Mouse (Mus musculus): ENCODE results near the gene Pold2. TPM values are rescaled to one million over a fixed set of nuclear protein-coding genes. Genes with fewer than 3 reads are reported as not detected.
A peak's percentile ranks its signal among the peaks of the same experiment; 100 is the strongest.

Gene Pold2
- total RNA-seq, 1 experiment, result 103 TPM

DNA sequence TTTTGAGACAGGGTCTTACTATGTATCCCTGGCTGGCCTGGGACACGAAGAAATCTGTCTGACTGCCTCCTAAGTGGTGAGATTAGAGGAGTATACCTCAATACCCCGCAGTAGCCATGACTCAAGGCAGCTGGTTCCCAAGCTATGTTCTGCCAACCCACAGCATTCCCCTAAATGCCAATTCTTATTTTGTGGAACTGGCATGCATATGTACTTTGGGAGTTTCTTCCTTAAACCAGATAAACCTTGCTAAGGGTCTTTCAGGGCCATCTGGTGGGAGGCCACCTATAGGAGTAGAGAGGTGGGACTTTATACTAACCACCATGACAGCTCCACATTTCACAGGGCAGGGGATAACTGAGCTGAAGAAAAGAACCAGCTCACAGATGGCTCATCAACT is 25.8 kb upstream of the Pold2 start:
- DNase-seq (ENCODE audit: low read depth, low spot score), result no peak
- Histone ChIP-seq H3K4me1 (ENCODE audit: control insufficient read depth in 2 of 2, insufficient read depth in 2 of 2, low read length in 2 of 2, poor library complexity in 1 of 2) (peaks cover 2 to 21% of the 10 kb centered on the region in 2 experiments; a peak in 2 of 4 replicates), H3K9me3 (ENCODE audit: control insufficient read depth, insufficient read depth, low read depth, low read length) (no peaks in the 10 kb centered on the region), H3K9ac (ENCODE audit: insufficient read depth, low read depth, low read length, poor library complexity, severe bottlenecking) (no peak overlapping the region), H3K27ac (ENCODE audit: insufficient read depth, low read depth, low read length, poor library complexity, severe bottlenecking) (no peak overlapping the region), H3K36me3 (ENCODE audit: control insufficient read depth, insufficient read depth, low read length, poor library complexity, severe bottlenecking) (no peaks in the 10 kb centered on the region), H3K4me3 (ENCODE audit: insufficient read depth in 1 of 2, low read depth in 1 of 2, low read length in 2 of 2, poor library complexity in 1 of 2, severe bottlenecking in 1 of 2) (no peak overlapping the region)
- in situ Hi-C loops (cut with MboI; ENCODE audit: low sequenced_read_pairs in 2 of 2, unreplicated experiment in 2 of 2), result no loop called here
- TF ChIP-seq CHD2 (IDR thresholded peaks at IDR 0.05; ENCODE audit: low read depth, low read length) (no peak), ZC3H11A (IDR thresholded peaks at IDR 0.05; ENCODE audit: borderline replicate concordance, low read depth, low read length) (no peak), MAFK (IDR thresholded peaks at IDR 0.05; ENCODE audit: insufficient read depth, low read depth, low read length) (no peak), HCFC1 (IDR thresholded peaks at IDR 0.05; ENCODE audit: borderline replicate concordance, insufficient read depth, low read length) (no peak), ZNF384 (IDR thresholded peaks at IDR 0.05; ENCODE audit: low read depth, low read length) (no peak)

DNA sequence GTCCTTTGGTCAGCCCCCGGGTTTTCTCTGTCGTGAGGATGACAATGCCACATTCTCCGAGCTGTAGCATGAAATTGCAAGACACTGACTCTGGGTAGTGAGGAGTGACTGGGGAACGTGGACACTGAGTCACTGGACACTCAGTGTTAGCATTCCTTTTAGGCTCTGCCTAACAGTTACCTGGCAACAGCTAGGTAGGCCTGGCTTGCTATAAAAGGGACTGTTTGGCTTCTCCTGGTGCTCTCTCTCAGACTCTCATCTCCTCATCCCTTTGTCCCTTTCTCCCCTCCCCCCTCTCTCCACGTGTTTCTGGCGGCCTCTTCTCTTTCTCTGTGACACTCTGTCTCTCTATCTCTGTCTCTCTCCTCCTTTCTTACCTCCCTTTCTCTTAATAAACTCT is 24.3 kb upstream of the Pold2 start:
- Histone ChIP-seq H3K4me3 (ENCODE audit: insufficient read depth in 1 of 2, low read depth in 1 of 2, low read length in 2 of 2, poor library complexity in 1 of 2, severe bottlenecking in 1 of 2) (no peak overlapping the region), H3K9me3 (ENCODE audit: control insufficient read depth, insufficient read depth, low read depth, low read length) (no peaks in the 10 kb centered on the region), H3K36me3 (ENCODE audit: control insufficient read depth, insufficient read depth, low read length, poor library complexity, severe bottlenecking) (no peaks in the 10 kb centered on the region), H3K4me1 (ENCODE audit: control insufficient read depth in 2 of 2, insufficient read depth in 2 of 2, low read length in 2 of 2, poor library complexity in 1 of 2) (peaks cover 5 to 34% of the 10 kb centered on the region in 2 experiments; a peak in 3 of 4 replicates), H3K27ac (ENCODE audit: insufficient read depth, low read depth, low read length, poor library complexity, severe bottlenecking) (no peak overlapping the region), H3K9ac (ENCODE audit: insufficient read depth, low read depth, low read length, poor library complexity, severe bottlenecking) (no peak overlapping the region)
- DNase-seq (ENCODE audit: low read depth, low spot score), result no peak
- in situ Hi-C loops (cut with MboI; ENCODE audit: low sequenced_read_pairs in 2 of 2, unreplicated experiment in 2 of 2), result no loop called here
- no peak for TF ChIP-seq ZC3H11A (IDR thresholded peaks at IDR 0.05; ENCODE audit: borderline replicate concordance, low read depth, low read length)
- TF ChIP-seq HCFC1 (IDR thresholded peaks at IDR 0.05; ENCODE audit: borderline replicate concordance, insufficient read depth, low read length), result no peak
- no peak for TF ChIP-seq MAFK (IDR thresholded peaks at IDR 0.05; ENCODE audit: insufficient read depth, low read depth, low read length)
- TF ChIP-seq CHD2 (IDR thresholded peaks at IDR 0.05; ENCODE audit: low read depth, low read length), result no peak
- TF ChIP-seq ZNF384 (IDR thresholded peaks at IDR 0.05; ENCODE audit: low read depth, low read length), result no peak

GRCm38 (mm10) chr11:5901950-5902349 is 23.9 kb upstream of the Pold2 start:
- Histone ChIP-seq H3K4me3 (ENCODE audit: insufficient read depth in 1 of 2, low read depth in 1 of 2, low read length in 2 of 2, poor library complexity in 1 of 2, severe bottlenecking in 1 of 2) (peak overlapping the region; percentile 11 to 41; a peak in 3 of 4 replicates), H3K27ac (ENCODE audit: insufficient read depth, low read depth, low read length, poor library complexity, severe bottlenecking) (no peak overlapping the region), H3K9ac (ENCODE audit: insufficient read depth, low read depth, low read length, poor library complexity, severe bottlenecking) (no peak overlapping the region), H3K9me3 (ENCODE audit: control insufficient read depth, insufficient read depth, low read depth, low read length) (no peaks in the 10 kb centered on the region), H3K36me3 (ENCODE audit: control insufficient read depth, insufficient read depth, low read length, poor library complexity, severe bottlenecking) (no peaks in the 10 kb centered on the region), H3K4me1 (ENCODE audit: control insufficient read depth in 2 of 2, insufficient read depth in 2 of 2, low read length in 2 of 2, poor library complexity in 1 of 2) (peaks cover 5 to 36% of the 10 kb centered on the region in 2 experiments; a peak in 3 of 4 replicates)
- TF ChIP-seq HCFC1 (IDR thresholded peaks at IDR 0.05; ENCODE audit: borderline replicate concordance, insufficient read depth, low read length) (no peak), CHD2 (IDR thresholded peaks at IDR 0.05; ENCODE audit: low read depth, low read length) (no peak), ZNF384 (IDR thresholded peaks at IDR 0.05; ENCODE audit: low read depth, low read length) (no peak), ZC3H11A (IDR thresholded peaks at IDR 0.05; ENCODE audit: borderline replicate concordance, low read depth, low read length) (no peak)
- in situ Hi-C loops (cut with MboI; ENCODE audit: low sequenced_read_pairs in 2 of 2, unreplicated experiment in 2 of 2), result no loop called here
- no peak for DNase-seq (ENCODE audit: low read depth, low spot score)

- TF ChIP-seq CHD2 (IDR thresholded peaks at IDR 0.05; ENCODE audit: low read depth, low read length) (no peak), HCFC1 (IDR thresholded peaks at IDR 0.05; ENCODE audit: borderline replicate concordance, insufficient read depth, low read length) (no peak), ZNF384 (IDR thresholded peaks at IDR 0.05; ENCODE audit: low read depth, low read length) (no peak), ZC3H11A (IDR thresholded peaks at IDR 0.05; ENCODE audit: borderline replicate concordance, low read depth, low read length) (no peak), MAFK (IDR thresholded peaks at IDR 0.05; ENCODE audit: insufficient read depth, low read depth, low read length) (no peak)
- in situ Hi-C loops (cut with MboI; ENCODE audit: low sequenced_read_pairs in 2 of 2, unreplicated experiment in 2 of 2), result no loop called here
- Histone ChIP-seq H3K36me3 (ENCODE audit: control insufficient read depth, insufficient read depth, low read length, poor library complexity, severe bottlenecking) (no peaks in the 10 kb centered on the region), H3K4me3 (ENCODE audit: insufficient read depth in 1 of 2, low read depth in 1 of 2, low read length in 2 of 2, poor library complexity in 1 of 2, severe bottlenecking in 1 of 2) (peak overlapping the region; percentile 11 to 41; a peak in 2 of 4 replicates), H3K9me3 (ENCODE audit: control insufficient read depth, insufficient read depth, low read depth, low read length) (no peaks in the 10 kb centered on the region), H3K4me1 (ENCODE audit: control insufficient read depth in 2 of 2, insufficient read depth in 2 of 2, low read length in 2 of 2, poor library complexity in 1 of 2) (peaks cover 5 to 40% of the 10 kb centered on the region in 2 experiments; a peak in 3 of 4 replicates), H3K27ac (ENCODE audit: insufficient read depth, low read depth, low read length, poor library complexity, severe bottlenecking) (no peak overlapping the region), H3K9ac (ENCODE audit: insufficient read depth, low read depth, low read length, poor library complexity, severe bottlenecking) (no peak overlapping the region)
- DNase-seq (ENCODE audit: low read depth, low spot score), result no peak
Observed at GRCm38 (mm10) chr11:5901320-5901719, 23.2 kb upstream of the Pold2 start.

DNA sequence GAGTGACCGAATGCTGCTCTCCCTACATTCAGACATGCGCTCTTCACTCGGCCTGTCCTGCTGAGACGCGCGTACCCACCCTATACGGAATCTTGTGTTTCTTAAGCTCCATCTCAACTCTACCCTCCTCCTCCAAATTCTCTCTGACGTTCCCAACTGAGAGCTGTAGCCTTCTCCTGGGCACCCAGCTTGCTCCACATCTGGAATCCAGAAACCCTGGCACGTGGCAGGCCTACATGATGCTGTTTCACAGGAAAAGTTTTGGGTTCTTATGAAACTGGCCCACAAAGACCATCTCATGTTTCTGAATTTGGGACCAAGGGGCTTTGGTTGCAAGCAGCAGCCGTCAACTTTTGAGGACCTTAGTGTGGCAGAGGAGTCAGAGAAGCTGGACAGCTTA is 21.2 kb upstream of the Pold2 start:
- no peak overlapping the region for H3K27ac ChIP-seq (ENCODE audit: insufficient read depth, low read depth, low read length, poor library complexity, severe bottlenecking)
- H3K9ac ChIP-seq (ENCODE audit: insufficient read depth, low read depth, low read length, poor library complexity, severe bottlenecking), result no peak overlapping the region
- in situ Hi-C loops (cut with MboI; ENCODE audit: low sequenced_read_pairs in 2 of 2, unreplicated experiment in 2 of 2), result no loop called here
- TF ChIP-seq CHD2 (IDR thresholded peaks at IDR 0.05; ENCODE audit: low read depth, low read length) (no peak), ZC3H11A (IDR thresholded peaks at IDR 0.05; ENCODE audit: borderline replicate concordance, low read depth, low read length) (no peak), HCFC1 (IDR thresholded peaks at IDR 0.05; ENCODE audit: borderline replicate concordance, insufficient read depth, low read length) (no peak)
- no peak for DNase-seq (ENCODE audit: low read depth, low spot score)
- H3K4me3 ChIP-seq (ENCODE audit: insufficient read depth in 1 of 2, low read depth in 1 of 2, low read length in 2 of 2, poor library complexity in 1 of 2, severe bottlenecking in 1 of 2), result no peak overlapping the region
- H3K36me3 ChIP-seq (ENCODE audit: control insufficient read depth, insufficient read depth, low read length, poor library complexity, severe bottlenecking), result no peaks in the 10 kb centered on the region
- H3K9me3 ChIP-seq (ENCODE audit: control insufficient read depth, insufficient read depth, low read depth, low read length), result no peaks in the 10 kb centered on the region
- H3K4me1 ChIP-seq (ENCODE audit: control insufficient read depth in 2 of 2, insufficient read depth in 2 of 2, low read length in 2 of 2, poor library complexity in 1 of 2), result peaks cover 3 to 40% of the 10 kb centered on the region in 2 experiments; a peak in 3 of 4 replicates
